Mouse (Mus musculus) urinary bladder, adult 2 months (tissue): ENCODE data around the gene Cenpb. TPM values are rescaled to one million over a fixed set of nuclear protein-coding genes. Genes with fewer than 3 reads are reported as not detected.

Experiments used
- DNase-seq: peaks from one replicate; pipeline ENCODE4 v3.0.0; 2022; ENCODE audit warnings: low spot score
- polyA plus RNA-seq: library from polyadenylated mRNA; depleted of rRNA; stranded (reverse); fragments of >200 nt; gene quantifications from 2 replicates; pipeline ENCODE4 v1.2.3, GENCODE M21; 2012

Cenpb gene
- polyA plus RNA-seq, 1 experiment, result 60.4 TPM

- no peak for DNase-seq
Observed at GRCm38 (mm10) chr2:131167984-131168383, 11.9 kb downstream of the Cenpb start.

GRCm38 (mm10) chr2:131166172-131166571 is 13.7 kb downstream of the Cenpb start:
- DNase-seq, result no peak

- DNase-seq, result no peak
Observed at GRCm38 (mm10) chr2:131163924-131164323, 15.9 kb downstream of the Cenpb start.

DNA sequence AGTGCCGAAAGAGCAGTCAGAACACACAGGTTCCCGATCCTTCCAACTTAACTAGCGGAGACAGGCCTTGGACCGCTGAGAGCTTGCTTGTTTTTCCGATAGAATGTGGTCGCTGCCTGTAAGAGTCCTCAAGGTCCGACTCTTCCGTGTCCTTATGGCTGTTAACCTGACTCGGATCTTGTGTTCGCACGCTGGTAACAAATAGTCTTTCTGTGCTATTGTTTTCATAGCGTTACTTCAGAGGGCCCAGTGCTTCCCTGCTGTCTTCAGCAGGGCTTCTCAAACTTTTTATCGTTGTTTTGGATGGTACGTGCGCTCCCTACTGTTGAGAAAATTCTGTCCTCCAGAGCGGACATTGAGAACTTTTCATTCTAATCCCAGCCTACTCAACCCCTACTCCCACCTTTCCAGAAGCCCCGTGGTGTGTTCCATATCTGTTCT is 19.2 kb downstream of the Cenpb start:
- no peak for DNase-seq

DNA sequence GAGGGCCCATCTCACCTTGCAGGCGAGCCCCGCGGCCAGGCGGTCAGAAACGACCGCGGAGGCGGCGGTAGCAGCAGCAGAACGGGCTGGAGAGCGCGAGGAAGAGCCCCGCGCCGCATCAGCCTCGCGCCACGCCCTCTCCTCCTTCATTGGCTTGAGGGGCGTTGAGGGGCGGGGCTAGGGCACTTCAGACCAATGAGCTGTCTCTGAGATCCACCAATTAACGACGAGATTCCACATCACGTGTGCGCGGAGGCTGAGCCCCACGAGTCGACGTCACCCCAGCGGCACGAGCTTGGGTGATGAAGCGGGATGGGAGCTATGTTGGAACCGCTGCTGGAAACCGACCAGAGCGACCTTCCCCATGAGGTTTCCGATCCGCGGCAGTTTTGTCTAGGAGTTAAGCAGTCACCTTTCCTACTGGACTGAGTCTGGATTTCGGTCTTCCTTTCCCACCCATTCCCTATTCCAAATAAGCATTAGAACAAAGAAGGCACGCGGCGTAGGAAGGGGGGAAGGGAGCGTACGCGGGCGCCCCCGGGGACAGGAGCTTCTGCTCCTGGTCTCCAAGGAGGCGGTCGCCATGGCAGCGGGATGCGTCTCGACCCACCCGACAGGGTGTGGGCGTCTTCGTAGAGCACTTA is 19.8 kb downstream of the Cenpb start, which contains the start of gene 1700037H04Rik:
TSS of gene 1700037H04Rik (minus strand) at position 144 of the 644 bp plus-strand sequence.
- peak; percentile 81 for DNase-seq

GRCm38 (mm10) chr2:131159491-131159910 is 20.4 kb downstream of the Cenpb start:
- no peak for DNase-seq

GRCm38 (mm10) chr2:131156987-131157386 is 22.9 kb downstream of the Cenpb start:
- DNase-seq, result no peak

DNA sequence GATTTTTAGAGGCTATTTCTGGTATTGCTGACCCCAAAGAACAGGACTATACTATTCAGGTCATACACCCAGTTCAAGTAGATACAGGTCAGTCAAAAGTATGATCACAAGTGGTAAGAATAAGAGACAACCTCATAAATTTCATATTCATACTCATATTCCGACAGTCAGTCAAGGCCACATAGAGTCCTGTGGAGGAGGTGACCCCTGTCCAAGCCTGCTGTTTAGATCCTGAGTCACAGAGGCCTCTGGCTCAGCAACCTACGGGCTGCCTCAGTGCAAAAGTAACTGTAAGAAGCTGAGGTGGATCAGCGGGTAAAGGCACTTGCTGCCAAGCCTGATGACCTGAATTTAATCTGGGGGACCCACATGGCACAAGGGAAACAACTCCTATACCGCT is 25.8 kb downstream of the Cenpb start:
- no peak for DNase-seq

GRCm38 (mm10) chr2:131152166-131152730 is 27.6 kb downstream of the Cenpb start:
- DNase-seq, result no peak

GRCm38 (mm10) chr2:131149254-131149578 is 30.7 kb downstream of the Cenpb start:
- no peak for DNase-seq

GRCm38 (mm10) chr2:131148353-131149253 is 31.3 kb downstream of the Cenpb start:
- DNase-seq, result no peak

DNA sequence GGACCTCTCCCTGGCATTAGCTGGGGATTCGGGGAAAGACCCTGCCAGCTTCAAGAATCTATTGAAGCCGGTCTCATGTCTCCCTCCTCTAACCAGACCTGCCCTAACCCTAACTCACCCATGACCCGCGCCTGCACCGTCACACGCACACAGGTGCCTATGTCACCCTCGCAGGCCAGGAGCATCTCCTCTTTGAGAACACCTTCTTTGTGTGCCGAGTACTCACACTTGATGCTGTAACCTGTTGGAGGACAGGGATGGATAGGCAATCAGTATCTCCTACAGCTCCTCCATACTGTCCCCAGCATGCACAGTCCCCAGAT is 32.9 kb downstream of the Cenpb start:
- DNase-seq, result no peak

- no peak for DNase-seq
Observed at GRCm38 (mm10) chr2:131146193-131147042, 33.4 kb downstream of the Cenpb start.

- DNase-seq, result no peak
Observed at GRCm38 (mm10) chr2:131145536-131145935, 34.3 kb downstream of the Cenpb start.

- no peak for DNase-seq
Observed at GRCm38 (mm10) chr2:131145121-131145520, 34.7 kb downstream of the Cenpb start.

DNA sequence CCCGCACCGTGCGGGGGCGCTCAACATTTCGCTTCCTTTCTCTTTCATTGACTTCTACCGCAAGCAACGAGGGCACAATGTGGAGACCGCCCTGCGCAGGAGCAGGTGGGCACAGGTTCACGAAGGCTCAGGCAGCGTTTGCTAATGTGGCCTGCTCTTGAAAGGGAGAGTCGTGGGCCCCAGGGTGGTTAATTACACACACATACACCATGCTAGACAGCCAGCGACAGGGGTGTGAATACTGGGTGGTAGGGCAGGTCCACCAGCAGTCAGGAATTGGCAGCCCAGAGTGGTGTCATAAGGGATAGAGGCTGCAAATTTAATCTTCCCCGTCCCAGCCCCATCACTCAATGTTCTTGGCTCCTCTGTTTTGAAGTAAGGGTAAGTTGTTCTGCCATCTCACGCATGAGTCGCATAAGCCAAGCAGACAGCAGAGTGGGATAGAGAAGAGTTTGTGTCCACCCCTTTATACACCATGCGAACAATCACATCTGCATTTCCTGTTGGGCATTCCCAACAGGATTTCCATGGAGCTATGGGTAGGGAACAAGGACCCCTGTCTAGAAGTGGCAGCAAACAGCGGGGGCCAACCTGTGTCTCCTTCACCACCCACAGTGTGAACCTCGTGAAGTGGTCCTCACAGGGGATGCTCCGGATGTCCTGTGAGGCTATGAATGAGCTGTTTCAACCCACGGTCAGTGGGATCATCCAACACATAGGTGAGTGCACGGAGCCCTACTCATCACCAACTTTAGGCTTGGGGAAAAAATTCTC is 36.7 kb downstream of the Cenpb start:
- DNase-seq, result no peak

- DNase-seq, result no peak
Observed at GRCm38 (mm10) chr2:131142592-131142991, 37.3 kb downstream of the Cenpb start.

GRCm38 (mm10) chr2:131141336-131141986 is 38.4 kb downstream of the Cenpb start:
- DNase-seq, result no peak

DNA sequence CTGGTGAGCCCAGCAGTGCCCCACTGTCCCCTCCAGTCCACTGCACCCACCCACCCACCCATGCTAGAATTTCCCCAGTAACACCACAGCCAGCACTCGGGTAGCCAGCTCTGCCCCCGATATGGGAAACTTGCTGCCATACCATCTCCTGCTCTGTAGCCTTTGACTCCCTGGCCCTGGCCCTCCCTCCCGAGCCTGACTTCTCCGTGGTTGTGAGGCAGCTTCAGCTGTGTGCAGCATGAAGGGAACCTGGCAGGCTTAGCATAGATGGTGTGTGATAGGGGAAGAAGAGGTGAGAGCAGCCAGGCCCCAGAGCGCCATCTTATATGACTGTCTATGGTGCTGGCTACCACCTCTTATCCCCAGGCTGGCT is 39.3 kb downstream of the Cenpb start:
- no peak for DNase-seq

DNA sequence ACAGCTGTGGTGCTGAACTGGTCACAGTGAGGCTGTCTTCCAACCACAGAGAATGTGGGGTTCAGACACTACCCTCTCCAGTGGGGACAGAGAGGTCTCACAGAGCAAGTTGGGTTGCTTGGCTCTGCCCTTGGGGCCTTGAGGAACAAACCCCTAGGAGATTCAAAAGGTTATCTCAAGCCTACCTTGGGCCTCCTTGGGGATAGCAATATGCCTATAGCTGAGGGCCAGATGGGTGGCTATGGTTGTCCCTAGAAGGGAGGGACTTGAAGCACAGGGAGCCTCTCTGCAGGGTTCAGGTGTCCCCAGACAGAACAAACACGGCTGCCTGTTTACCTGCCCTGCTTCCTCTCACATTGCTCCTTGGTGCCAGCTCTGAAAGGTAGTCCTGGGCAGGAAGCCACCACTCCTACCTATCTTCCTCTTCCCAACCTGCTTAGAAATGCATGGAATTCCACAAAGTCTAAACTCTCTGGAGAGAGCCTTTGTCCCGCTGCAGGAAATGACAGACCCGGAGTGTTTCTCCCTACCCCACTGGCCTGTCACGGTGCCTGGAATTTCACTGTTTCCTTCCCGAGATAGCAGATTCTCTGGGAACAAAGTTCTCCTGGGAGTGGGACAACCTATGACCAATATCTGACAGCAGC is 39.9 kb downstream of the Cenpb start:
- no peak for DNase-seq
